Mouse (Mus musculus): ENCODE data around the gene Ube2j1. TPM values are rescaled to one million over a fixed set of nuclear protein-coding genes. Genes with fewer than 3 reads are reported as not detected.

The Ube2j1 gene
- polyA plus RNA-seq, 1 experiment from 2014 or later: 43.6 TPM

Other genes starting within 250 kb of the Ube2j1 start
- 116 and 146 TPM in 2 replicates for gene Lyrm2, start 231.2 kb upstream of the Ube2j1 start, polyA plus RNA-seq (2014; fragmentation: Nextera tagmentation; extraction: Ambion mirVana)
- 7.1 and 14.3 TPM in 2 replicates for gene Ankrd6, start 80.6 kb upstream of the Ube2j1 start, polyA plus RNA-seq (2014; fragmentation: Nextera tagmentation; extraction: Ambion mirVana)
- gene Rragd, start 48.4 kb upstream of the Ube2j1 start, polyA plus RNA-seq (2014; fragmentation: Nextera tagmentation; extraction: Ambion mirVana): 14.5 and 21.1 TPM in 2 replicates
- gene Gabrr2, start 31.6 kb downstream of the Ube2j1 start, polyA plus RNA-seq (2014; fragmentation: Nextera tagmentation; extraction: Ambion mirVana): not detected in 2 replicates
- not detected in 2 replicates for gene Gabrr1, start 101.1 kb downstream of the Ube2j1 start, polyA plus RNA-seq (2014; fragmentation: Nextera tagmentation; extraction: Ambion mirVana)
- 0.70 and 1.1 TPM in 2 replicates for gene Pm20d2, start 158.3 kb downstream of the Ube2j1 start, polyA plus RNA-seq (2014; fragmentation: Nextera tagmentation; extraction: Ambion mirVana)
- 4.1 and 5.1 TPM in 2 replicates for gene Srsf12, start 177.6 kb downstream of the Ube2j1 start, polyA plus RNA-seq (2014; fragmentation: Nextera tagmentation; extraction: Ambion mirVana)